Mouse (Mus musculus): Measurements from ENCODE around the gene Ifitm10.
"Not testable (repeated sequence)": the region's sequence is repeated elsewhere in the genome, so short reads cannot be mapped to it uniquely, and the experiment has no call there.

The Ifitm10 gene

GRCm38 (mm10) chr7:142369820-142370219 is 3.7 kb downstream of the Ifitm10 start:
- intact Hi-C loops (cut with DNase I) = no loop called here

DNA sequence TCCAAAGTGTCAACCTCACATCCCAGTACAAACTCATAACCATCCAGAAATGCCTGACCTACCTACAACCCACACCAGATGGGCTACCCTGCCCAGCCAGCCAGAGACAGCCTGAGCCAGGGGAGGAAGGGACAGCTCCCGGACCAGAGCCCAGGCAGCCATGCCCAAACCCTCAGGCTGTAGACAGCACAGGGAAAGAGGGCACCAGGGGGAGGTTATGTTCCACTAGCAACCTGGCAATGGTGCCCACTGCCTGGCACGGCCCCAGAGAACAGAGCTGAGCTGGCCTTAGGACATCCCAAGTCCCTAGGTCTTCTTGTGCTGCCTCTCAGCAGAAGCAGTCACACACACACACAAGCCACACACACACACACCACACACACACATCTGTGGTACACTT is 4.7 kb downstream of the Ifitm10 start:
- intact Hi-C loops (cut with DNase I) = no loop called here

DNA sequence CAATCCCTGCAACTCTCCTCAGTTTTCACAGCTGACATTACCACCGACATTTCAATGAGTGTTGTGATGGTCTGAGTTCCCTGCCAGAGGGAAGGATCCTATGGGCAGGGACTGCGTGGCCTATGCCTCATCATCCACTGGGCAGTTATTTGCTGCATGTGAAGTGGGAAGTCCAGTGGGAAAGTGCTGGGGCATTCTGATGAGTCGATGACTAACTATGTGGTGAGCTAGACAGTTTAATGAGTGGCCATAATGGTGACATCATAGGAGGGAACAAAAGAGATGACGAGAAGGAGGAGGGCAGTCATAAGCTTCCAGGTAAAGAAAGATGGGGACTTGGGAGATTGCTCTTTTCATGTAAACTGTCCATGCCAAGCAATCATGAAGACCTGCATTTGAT is 10.4 kb downstream of the Ifitm10 start:
- intact Hi-C loops (cut with DNase I) = no loop called here

DNA sequence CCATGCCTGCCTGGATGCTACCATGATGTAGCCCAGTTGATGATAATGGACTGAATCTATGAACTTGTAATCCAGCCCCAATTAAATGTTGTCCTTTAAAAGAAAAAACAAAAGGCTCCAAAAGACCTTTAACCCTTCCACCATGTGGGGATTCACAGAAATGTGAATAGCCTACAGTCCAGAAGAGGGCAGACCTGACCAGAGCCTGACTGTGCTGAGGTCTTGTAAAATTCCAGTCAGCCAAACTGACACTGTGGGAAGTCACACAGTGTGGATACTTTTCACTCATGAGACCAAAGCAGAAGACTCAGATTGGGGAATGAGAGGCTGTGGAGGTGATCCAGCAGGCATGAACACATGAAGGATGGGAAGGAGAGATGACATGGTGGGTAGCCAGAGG is 12.8 kb downstream of the Ifitm10 start:
- intact Hi-C loops (cut with DNase I) = no loop called here

- intact Hi-C loops (cut with DNase I) = no loop called here
These were observed 14.4 kb downstream of the Ifitm10 start for GRCm38 (mm10) chr7:142359129-142359528.

- intact Hi-C loops (cut with DNase I) = no loop called here
These were observed 16.0 kb downstream of the Ifitm10 start for GRCm38 (mm10) chr7:142357566-142357965.

DNA sequence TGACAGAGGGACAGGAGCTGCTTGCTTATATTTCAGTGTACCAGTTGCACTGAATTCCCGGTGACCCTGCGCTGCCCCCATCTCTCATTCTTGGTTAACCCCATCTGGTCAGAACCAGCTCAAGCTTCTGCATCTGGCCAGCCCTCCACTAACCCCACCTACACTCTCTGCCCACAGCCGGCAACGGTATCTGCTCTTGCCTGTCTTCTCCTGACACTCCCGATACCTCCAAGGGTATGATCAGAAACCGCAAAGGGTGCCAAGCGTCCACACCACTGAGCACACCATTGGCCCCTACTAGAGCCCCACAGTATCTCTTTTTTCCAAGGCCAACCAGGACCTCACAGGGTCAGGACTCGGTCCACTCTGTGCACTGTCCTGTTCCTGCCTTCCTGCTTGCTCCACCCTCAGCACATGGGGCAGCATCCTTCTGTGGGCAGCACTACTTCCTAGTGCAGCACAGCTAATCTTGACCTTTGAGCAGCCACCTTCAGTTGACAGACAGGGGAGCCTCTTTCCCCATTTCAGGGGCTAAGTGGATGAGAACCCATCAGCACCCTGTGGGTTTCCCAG is 18.8 kb downstream of the Ifitm10 start:
- intact Hi-C loops (cut with DNase I) = no loop called here

GRCm38 (mm10) chr7:142353854-142354253 is 19.7 kb downstream of the Ifitm10 start:
- intact Hi-C loops (cut with DNase I) = no loop called here

DNA sequence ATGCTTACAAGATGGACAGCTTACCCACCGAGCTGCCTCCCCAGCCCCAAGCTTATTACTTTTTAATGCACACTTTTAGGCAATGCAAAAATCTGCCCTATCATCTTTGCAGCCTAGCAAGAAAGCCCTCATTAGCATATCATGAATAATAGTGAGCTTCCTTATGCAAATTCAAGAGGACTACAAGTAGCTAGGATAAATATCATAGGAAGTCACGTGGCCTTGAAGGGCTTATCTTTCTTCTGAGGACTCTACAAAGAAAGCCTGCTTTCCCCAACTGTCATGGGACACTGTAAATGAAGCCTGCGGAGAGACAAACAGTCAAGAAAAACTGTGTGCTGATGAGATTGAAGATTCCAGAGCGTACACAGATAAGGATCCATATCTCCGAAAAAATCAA is 22.0 kb downstream of the Ifitm10 start:
- intact Hi-C loops (cut with DNase I) = no loop called here

- intact Hi-C loops (cut with DNase I) = no loop called here
These were observed 24.1 kb downstream of the Ifitm10 start for GRCm38 (mm10) chr7:142349308-142349961.

DNA sequence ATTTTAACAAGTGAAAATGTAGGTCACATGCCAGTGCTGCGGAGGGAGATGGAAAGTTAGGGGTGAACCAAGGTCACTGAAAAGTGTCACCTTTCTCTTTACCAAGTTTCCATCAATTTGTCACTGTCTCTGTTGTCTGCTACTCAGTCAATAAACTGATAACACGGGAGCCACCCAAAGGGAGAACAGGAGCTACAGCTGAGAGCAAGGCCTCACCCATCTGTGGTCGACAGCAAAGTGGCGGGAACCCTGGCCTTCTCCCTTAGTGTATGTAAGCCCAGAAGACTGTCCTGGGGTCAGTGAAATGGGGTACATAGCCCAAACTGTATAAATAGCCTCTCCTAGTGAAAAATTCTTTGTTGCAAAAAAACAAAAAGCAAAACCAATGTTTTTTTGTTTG is 26.0 kb downstream of the Ifitm10 start:
- intact Hi-C loops (cut with DNase I) = no loop called here

- intact Hi-C loops (cut with DNase I) = no loop called here
These were observed 31.3 kb downstream of the Ifitm10 start for GRCm38 (mm10) chr7:142342247-142342640.

DNA sequence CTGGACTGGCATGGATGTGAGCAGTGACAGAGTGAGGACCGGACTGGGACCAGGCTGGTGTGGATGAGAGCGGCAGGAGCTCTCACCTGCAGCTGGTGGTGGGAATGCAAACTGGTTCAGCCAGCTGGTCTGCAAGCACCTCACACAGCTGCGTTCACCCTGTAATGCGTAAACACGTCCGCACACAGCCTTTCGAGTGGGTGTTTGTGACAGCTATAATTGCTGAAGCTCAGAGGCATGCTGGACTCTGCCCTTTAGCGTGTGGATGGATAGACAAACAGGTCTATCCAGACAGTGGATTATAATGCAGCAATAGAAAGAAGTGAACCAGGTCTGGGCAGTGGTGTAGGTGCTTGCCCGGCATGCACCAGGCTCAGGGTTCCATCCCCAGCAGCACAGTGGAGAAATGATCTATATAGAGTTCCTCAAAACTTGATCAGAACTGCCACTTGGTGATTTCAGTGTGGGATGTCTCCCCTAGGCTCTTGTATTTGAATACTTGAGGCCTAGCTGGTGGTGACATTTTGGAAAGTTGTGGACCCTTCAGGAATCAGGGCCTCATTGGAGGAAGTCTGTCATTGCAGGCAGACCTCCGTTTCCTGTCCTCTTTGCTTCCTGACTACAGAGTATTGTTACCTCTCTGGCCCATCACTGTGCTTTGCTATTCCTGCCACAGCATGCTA is 31.8 kb downstream of the Ifitm10 start:
- intact Hi-C loops (cut with DNase I) = no loop called here

GRCm38 (mm10) chr7:142340269-142340970 is 33.1 kb downstream of the Ifitm10 start:
- intact Hi-C loops (cut with DNase I) = no loop called here

DNA sequence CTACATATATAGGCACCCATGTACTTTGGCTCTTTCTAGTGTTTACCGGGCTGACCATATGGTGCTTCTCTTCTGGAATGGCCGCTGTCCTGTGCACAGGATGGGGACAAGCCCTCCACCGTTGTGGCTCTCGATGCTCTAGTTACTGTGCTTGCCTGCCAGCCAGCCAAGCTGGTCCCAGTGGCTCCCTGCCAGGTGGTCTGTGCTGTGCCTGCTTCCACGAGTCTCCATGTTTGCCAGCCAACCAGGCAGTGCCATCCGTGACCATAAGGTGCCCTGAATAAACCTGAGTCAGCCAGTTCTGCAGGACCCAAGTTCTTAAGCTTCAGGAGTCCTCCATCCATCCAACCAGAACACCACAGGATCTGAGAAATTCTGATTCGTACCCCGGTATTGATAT is 38.4 kb downstream of the Ifitm10 start:
- intact Hi-C loops (cut with DNase I) = no loop called here

GRCm38 (mm10) chr7:142334246-142334645 is 39.3 kb downstream of the Ifitm10 start:
- intact Hi-C loops (cut with DNase I) = loop anchor here (1.0 kb wide), 1 partner anchor 102 kb away; no protein-coding TSS in a partner anchor

DNA sequence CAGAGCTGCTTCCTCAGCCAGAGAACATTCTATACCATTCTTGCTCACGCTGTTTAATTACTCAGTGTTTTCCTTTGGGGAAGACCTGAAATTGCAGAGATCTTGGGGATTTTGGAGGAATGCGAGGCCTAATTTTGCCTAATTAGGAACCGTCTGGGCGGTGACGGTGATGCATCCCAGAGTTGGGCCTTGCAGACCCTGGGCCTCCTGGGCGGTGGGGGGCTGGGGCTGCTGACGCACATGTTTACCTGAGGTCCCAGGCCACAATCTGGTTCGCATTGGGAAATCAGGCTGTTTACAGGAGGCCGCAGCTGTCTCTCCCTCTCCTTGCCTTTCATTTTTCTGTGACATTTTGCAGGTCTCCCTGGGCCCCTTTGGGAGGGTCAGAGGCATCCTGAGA is 40.8 kb downstream of the Ifitm10 start:
- intact Hi-C loops (cut with DNase I) = not testable (repeated sequence)

- intact Hi-C loops (cut with DNase I) = no loop called here
These were observed 42.3 kb downstream of the Ifitm10 start for GRCm38 (mm10) chr7:142331281-142331680.

- intact Hi-C loops (cut with DNase I) = no loop called here
These were observed 43.3 kb downstream of the Ifitm10 start for GRCm38 (mm10) chr7:142330271-142330724.

DNA sequence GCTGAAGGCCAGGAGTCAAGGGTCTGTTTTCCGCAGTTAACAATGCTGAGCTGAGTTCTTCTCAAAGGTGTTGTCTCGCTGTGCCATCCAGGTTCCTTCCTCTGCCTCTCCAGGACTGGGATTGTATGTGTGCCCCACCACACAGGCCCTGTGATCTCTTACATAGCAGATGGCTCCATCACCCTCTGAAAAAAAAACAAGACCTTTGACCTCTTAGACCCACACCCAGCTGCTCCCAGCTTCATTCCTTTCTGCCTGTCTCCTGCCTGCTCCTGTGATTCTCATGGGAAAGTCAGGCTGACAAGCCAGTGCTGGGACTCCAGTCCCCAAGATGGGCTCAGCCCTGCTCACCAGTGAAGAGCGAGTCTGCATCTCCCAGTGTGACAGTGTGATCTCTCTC is 45.0 kb downstream of the Ifitm10 start:
- intact Hi-C loops (cut with DNase I) = no loop called here

DNA sequence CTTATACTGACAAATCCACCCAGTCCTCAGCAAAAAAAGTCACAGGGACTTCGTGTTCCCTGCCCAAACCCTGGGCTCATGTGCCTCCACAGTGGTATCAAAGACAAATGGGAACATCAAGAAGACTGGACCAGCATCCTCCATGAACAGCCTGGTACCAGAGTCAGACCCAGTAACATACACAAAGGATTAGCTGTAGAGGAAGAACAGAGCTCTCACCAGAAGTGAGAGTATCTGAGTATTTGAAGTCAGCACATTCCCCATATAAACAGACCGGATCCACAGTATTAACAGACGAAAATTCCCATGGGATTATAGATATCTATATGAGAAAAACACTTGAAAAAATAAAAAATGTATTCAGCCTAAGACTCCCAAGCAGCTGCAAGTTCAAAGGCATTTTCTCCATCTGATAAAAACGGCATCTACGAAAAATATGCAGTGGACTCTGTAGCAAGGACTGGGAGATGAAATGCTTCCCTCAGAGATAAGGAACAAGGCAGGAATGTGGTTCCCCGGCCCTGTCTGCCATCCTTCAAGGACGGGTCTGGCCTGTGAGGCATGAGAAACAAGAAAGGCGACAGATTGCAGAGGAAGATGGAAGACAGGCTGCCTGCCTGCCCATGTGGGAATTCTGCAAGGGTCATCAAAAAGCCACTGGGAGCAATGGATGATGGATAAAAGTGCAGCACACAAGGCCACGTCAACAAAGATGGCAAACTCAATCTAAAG is 46.7 kb downstream of the Ifitm10 start:
- intact Hi-C loops (cut with DNase I) = no loop called here
